9 mouse cellular contexts compared by ENCODE assay signal in the genomic region with DNA sequence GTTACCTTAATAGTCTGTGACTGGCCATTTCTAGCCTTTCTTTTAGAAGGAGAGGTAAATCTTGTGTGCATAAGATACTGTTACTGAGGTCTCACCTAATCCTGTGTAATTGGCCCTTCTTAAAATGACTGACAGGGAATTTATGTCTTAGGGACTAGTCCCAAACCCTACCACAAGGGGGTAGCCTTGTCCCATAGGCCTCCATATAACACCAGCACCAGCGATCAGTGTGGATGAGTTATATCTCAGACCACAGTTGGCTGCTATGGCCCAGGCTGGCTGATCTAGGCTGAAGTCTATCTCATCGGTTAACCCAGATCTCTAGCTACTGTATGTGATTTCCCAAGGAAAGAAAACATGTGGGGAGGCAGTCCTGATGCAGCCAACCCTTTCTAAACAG.
DNase-seq lines count a peak whose midpoint lies in the region; ATAC-seq and TF ChIP-seq lines count a peak whose summit lies in the region.
"Had no signal": no experiment of that assay in that cellular context is flagged by ENCODE, and none has a peak within 500 bp of the region (broad histone marks: within the 10 kb centered on the region; RNA-seq: fewer than 3 reads in every experiment).

No protein-coding gene starts in this region.

- H3K4me1 ChIP-seq in G1E (ENCODE audit: insufficient read depth, low read depth, low read length), result no peaks in the 10 kb centered on the region
- no peaks in the 10 kb centered on the region for H3K4me1 ChIP-seq in bone marrow, adult 2 months (ENCODE audit: control insufficient read depth, insufficient read depth, low read length)
- no peaks in the 10 kb centered on the region for H3K4me1 ChIP-seq in forebrain, embryonic 16.5 days (replicated peaks; ENCODE audit: control insufficient read depth, insufficient read depth, low read length)
- no peaks in the 10 kb centered on the region for H3K4me1 ChIP-seq in lung, adult 2 months (ENCODE audit: control insufficient read depth, insufficient read depth, low read length)
- H3K4me1 ChIP-seq: limb, embryonic 15.5 days had no signal

- no peak for TF ChIP-seq POLR2A in bone marrow, adult 2 months (IDR thresholded peaks at IDR 0.05; ENCODE audit: borderline replicate concordance, control insufficient read depth, low read depth, low read length)
- no peak for TF ChIP-seq POLR2A in lung, adult 2 months (IDR thresholded peaks at IDR 0.05; ENCODE audit: borderline replicate concordance, extremely low read depth, low read depth, low read length)

- no peaks in the 10 kb centered on the region for H3K36me3 ChIP-seq in G1E (replicated peaks)
- no peaks in the 10 kb centered on the region for H3K36me3 ChIP-seq in forebrain, embryonic 16.5 days (ENCODE audit: control insufficient read depth, insufficient read depth)
- H3K36me3 ChIP-seq: limb, embryonic 15.5 days had no signal

- H3K4me2 ChIP-seq in forebrain, embryonic 16.5 days (ENCODE audit: low read length), result no peak overlapping the region
- H3K4me2 ChIP-seq: limb, embryonic 15.5 days had no signal

- no peak overlapping the region for H3K27ac ChIP-seq in bone marrow, adult 2 months (ENCODE audit: control insufficient read depth, insufficient read depth, low read depth, low read length, poor library complexity)
- H3K27ac ChIP-seq in forebrain, embryonic 16.5 days (ENCODE audit: low read length), result no peak overlapping the region
- H3K27ac ChIP-seq: limb, embryonic 15.5 days had no signal

- peak; percentile 39 for DNase-seq in G1E (ENCODE audit: low spot score)
- DNase-seq in heart, postnatal 4 days, result peak; percentile 81
- peak; percentile 79 for DNase-seq in layer of hippocampus, adult 11-12 months (ENCODE audit: low spot score)
- DNase-seq in lung, adult 2 months, result peak; percentile 30
- peak; percentile 78 for DNase-seq in retina, postnatal 1 day
- peak; percentile 81 for DNase-seq in thymus, postnatal 4 days

- TF ChIP-seq CTCF in G1E (IDR thresholded peaks at IDR 0.05; ENCODE audit: low read depth, low read length), result peak; percentile 48
- peak; percentile 79 for TF ChIP-seq CTCF in bone marrow, adult 2 months (IDR thresholded peaks at IDR 0.05; ENCODE audit: control insufficient read depth, insufficient read depth, low read length)
- TF ChIP-seq CTCF in lung, adult 2 months (IDR thresholded peaks at IDR 0.05; ENCODE audit: insufficient read depth, low read length), result peak; percentile 63

- H3K9ac ChIP-seq in forebrain, embryonic 16.5 days (replicated peaks; ENCODE audit: low read depth, low read length), result no peak overlapping the region
- H3K9ac ChIP-seq: limb, embryonic 15.5 days had no signal

- H3K4me3 ChIP-seq in G1E (ENCODE audit: low read depth, low read length), result no peak overlapping the region
- H3K4me3 ChIP-seq in bone marrow, adult 2 months (replicated peaks; ENCODE audit: control insufficient read depth, low read depth, low read length), result no peak overlapping the region
- H3K4me3 ChIP-seq in forebrain, embryonic 16.5 days (replicated peaks; ENCODE audit: low read length), result no peak overlapping the region
- H3K4me3 ChIP-seq in lung, adult 2 months (replicated peaks; ENCODE audit: extremely low read depth, low read depth, low read length), result no peak overlapping the region
- H3K4me3 ChIP-seq: limb, embryonic 15.5 days had no signal

- 0% methylated on average over 2 of the region's 2 CpGs for WGBS in bone marrow, adult 2 months
- 27% methylated on average over 2 of the region's 2 CpGs for WGBS in forebrain, embryonic 16.5 days
- 20% methylated on average over 2 of the region's 2 CpGs for WGBS in lung, adult 2 months

- ATAC-seq in G1E (ENCODE audit: extremely low read depth, insufficient number of reproducible peaks, low FRiP score, poor library complexity, severe bottlenecking), result no peak
- ATAC-seq in forebrain, embryonic 16.5 days, result peak; percentile 85

- no peaks in the 10 kb centered on the region for H3K9me3 ChIP-seq in G1E (replicated peaks)
- no peaks in the 10 kb centered on the region for H3K9me3 ChIP-seq in forebrain, embryonic 16.5 days (ENCODE audit: control insufficient read depth, low read length)
- H3K9me3 ChIP-seq: limb, embryonic 15.5 days had no signal

- peaks cover 20% of the 10 kb centered on the region for H3K27me3 ChIP-seq in G1E (ENCODE audit: insufficient read depth, low read length)
- H3K27me3 ChIP-seq in forebrain, embryonic 16.5 days (replicated peaks; ENCODE audit: control insufficient read depth, insufficient read depth, low read length), result no peaks in the 10 kb centered on the region
- H3K27me3 ChIP-seq: limb, embryonic 15.5 days had no signal

Comparison
In these comparisons a context has a peak if more than half of its experiments do, and no peak if none do; other contexts are left out.
1. DNase-seq: peak in every context shown above with its lines; median percentile 81 in heart, postnatal 4 days; 81 in thymus, postnatal 4 days; 79 in layer of hippocampus, adult 11-12 months; 78 in retina, postnatal 1 day; 39 in G1E; 30 in lung, adult 2 months.